Mouse (Mus musculus) limb, embryonic 10.5 days (tissue): ENCODE data around the gene Abcd2. TPM values are rescaled to one million over a fixed set of nuclear protein-coding genes. Genes with fewer than 3 reads are reported as not detected.

Experiments
- DNase-seq: peaks from one replicate; pipeline ENCODE4 v3.0.0-alpha.2; 2017; ENCODE audit warnings: low spot score
- H3K27ac ChIP-seq: fragments of 300-500 bp; sonication (generic); 2 replicates; pipeline ENCODE4 v1.5.1; 2016; ENCODE audit warnings: mild to moderate bottlenecking
- H3K27me3 ChIP-seq: fragments of 300-500 bp; sonication (generic); 2 replicates; pipeline ENCODE4 v1.6.1; 2016; ENCODE audit warnings: low read depth, mild to moderate bottlenecking; ENCODE audit not compliant: poor library complexity, severe bottlenecking
- H3K36me3 ChIP-seq: fragments of 300-500 bp; sonication (generic); 2 replicates; pipeline ENCODE4 v1.6.1; 2016; ENCODE audit warnings: mild to moderate bottlenecking, moderate library complexity
- H3K4me1 ChIP-seq: fragments of 300-500 bp; sonication (generic); 2 replicates; pipeline ENCODE4 v1.6.1; 2016
- H3K4me3 ChIP-seq: fragments of 300-500 bp; sonication (generic); 2 replicates; pipeline ENCODE4 v1.5.1; 2016; ENCODE audit warnings: mild to moderate bottlenecking, moderate library complexity
- H3K9me3 ChIP-seq: fragments of 300-500 bp; sonication (generic); replicated peaks from 2 replicates; pipeline ENCODE4 v1.6.1; 2016; ENCODE audit warnings: mild to moderate bottlenecking
- WGBS: fragments of 180-500 bp; shearing (Covaris S2); methylation state at CpG from one replicate; pipeline ENCODE4 v1.1.7; 2016; 5-methylcytosine and 5-hydroxymethylcytosine counted together
- polyA plus RNA-seq: library from polyadenylated mRNA; unstranded; fragments of >200 nt; fragmentation: Nextera tagmentation; extraction: Ambion mirVana; gene quantifications from 2 replicates; pipeline ENCODE4 v1.2.1, GENCODE M21; 2016

The Abcd2 gene
- 2.1 and 3.2 TPM in 2 replicates for polyA plus RNA-seq

GRCm38 (mm10) chr15:91191412-91192222 is at the start of gene Abcd2:
Gene Abcd2 (minus strand): TSS chr15:91191799.
- DNase-seq = peak; percentile 82
- Histone ChIP-seq H3K9me3 (no peaks in the 10 kb centered on the region), H3K27me3 (no peaks in the 10 kb centered on the region), H3K27ac (peak within 1 kb of the TSS; percentile 84), H3K4me1 (peaks cover 17% of the 10 kb centered on the region), H3K36me3 (no peaks in the 10 kb centered on the region), H3K4me3 (peak within 1 kb of the TSS; percentile 60)
- WGBS = under 1% methylated on average over 22 of the region's 22 CpGs

GRCm38 (mm10) chr15:91240683-91241335 is 49.2 kb upstream of the Abcd2 start:
- WGBS = 93% methylated on average over 3 of the region's 3 CpGs
- Histone ChIP-seq H3K9me3 (no peaks in the 10 kb centered on the region), H3K27ac (no peak overlapping the region), H3K36me3 (no peaks in the 10 kb centered on the region), H3K27me3 (no peaks in the 10 kb centered on the region), H3K4me1 (no peaks in the 10 kb centered on the region), H3K4me3 (no peak overlapping the region)
- no peak for DNase-seq

- DNase-seq = no peak
- Histone ChIP-seq H3K27ac (no peak overlapping the region), H3K4me1 (no peaks in the 10 kb centered on the region), H3K36me3 (no peaks in the 10 kb centered on the region), H3K9me3 (no peaks in the 10 kb centered on the region), H3K4me3 (no peak overlapping the region), H3K27me3 (no peaks in the 10 kb centered on the region)
- 92% methylated on average over 5 of the region's 5 CpGs for WGBS
Observed at GRCm38 (mm10) chr15:91237294-91237693, 45.7 kb upstream of the Abcd2 start.

- H3K36me3 ChIP-seq = no peaks in the 10 kb centered on the region
- no peak overlapping the region for H3K4me3 ChIP-seq
- H3K9me3 ChIP-seq = no peaks in the 10 kb centered on the region
- DNase-seq = no peak
- H3K27me3 ChIP-seq = no peaks in the 10 kb centered on the region
- 89% methylated on average over 5 of the region's 5 CpGs for WGBS
- H3K4me1 ChIP-seq = no peaks in the 10 kb centered on the region
- no peak overlapping the region for H3K27ac ChIP-seq
Observed at GRCm38 (mm10) chr15:91206518-91206917, 14.9 kb upstream of the Abcd2 start.

GRCm38 (mm10) chr15:91203521-91203920 is 11.9 kb upstream of the Abcd2 start:
- no peaks in the 10 kb centered on the region for H3K27me3 ChIP-seq
- no peaks in the 10 kb centered on the region for H3K4me1 ChIP-seq
- no peaks in the 10 kb centered on the region for H3K36me3 ChIP-seq
- H3K9me3 ChIP-seq = no peaks in the 10 kb centered on the region
- no peak overlapping the region for H3K4me3 ChIP-seq
- H3K27ac ChIP-seq = no peak overlapping the region
- DNase-seq = no peak
- 91% methylated on average over 3 of the region's 3 CpGs for WGBS

GRCm38 (mm10) chr15:91202486-91202885 is 10.9 kb upstream of the Abcd2 start:
- Histone ChIP-seq H3K36me3 (no peaks in the 10 kb centered on the region), H3K27me3 (no peaks in the 10 kb centered on the region), H3K4me1 (no peaks in the 10 kb centered on the region), H3K9me3 (no peaks in the 10 kb centered on the region), H3K4me3 (no peak overlapping the region), H3K27ac (no peak overlapping the region)
- no peak for DNase-seq
- WGBS = 96% methylated on average over 1 of the region's 1 CpGs

GRCm38 (mm10) chr15:91200833-91201232 is 9.2 kb upstream of the Abcd2 start:
- no peaks in the 10 kb centered on the region for H3K4me1 ChIP-seq
- H3K27me3 ChIP-seq = no peaks in the 10 kb centered on the region
- 92% methylated on average over 1 of the region's 1 CpGs for WGBS
- H3K36me3 ChIP-seq = no peaks in the 10 kb centered on the region
- no peak overlapping the region for H3K27ac ChIP-seq
- no peak overlapping the region for H3K4me3 ChIP-seq
- H3K9me3 ChIP-seq = no peaks in the 10 kb centered on the region
- no peak for DNase-seq

GRCm38 (mm10) chr15:91199256-91199905 is 7.8 kb upstream of the Abcd2 start, which contains the start of gene CN725425:
Gene CN725425 (plus strand): TSS chr15:91199494.
- 91% methylated on average over 30 of the region's 30 CpGs for WGBS
- no peaks in the 10 kb centered on the region for H3K4me1 ChIP-seq
- H3K27me3 ChIP-seq = no peaks in the 10 kb centered on the region
- no peak for DNase-seq
- no peaks in the 10 kb centered on the region for H3K36me3 ChIP-seq
- no peaks in the 10 kb centered on the region for H3K9me3 ChIP-seq
- no peak within 1 kb of the TSS for H3K27ac ChIP-seq
- no peak within 1 kb of the TSS for H3K4me3 ChIP-seq

GRCm38 (mm10) chr15:91192223-91192598 is 612 bp upstream of the Abcd2 start:
- no peaks in the 10 kb centered on the region for H3K27me3 ChIP-seq
- no peaks in the 10 kb centered on the region for H3K36me3 ChIP-seq
- no peaks in the 10 kb centered on the region for H3K9me3 ChIP-seq
- H3K4me3 ChIP-seq = peak overlapping the region; percentile 60
- H3K27ac ChIP-seq = peak overlapping the region; percentile 84
- H3K4me1 ChIP-seq = peaks cover 17% of the 10 kb centered on the region
- WGBS = 14% methylated on average over 7 of the region's 7 CpGs
- DNase-seq = no peak

GRCm38 (mm10) chr15:91190519-91191207 is 936 bp downstream of the Abcd2 start:
- H3K36me3 ChIP-seq = no peaks in the 10 kb centered on the region
- H3K4me3 ChIP-seq = peak overlapping the region; percentile 60
- no peaks in the 10 kb centered on the region for H3K9me3 ChIP-seq
- 47% methylated on average over 17 of the region's 17 CpGs for WGBS
- H3K4me1 ChIP-seq = peaks cover 17% of the 10 kb centered on the region
- no peaks in the 10 kb centered on the region for H3K27me3 ChIP-seq
- no peak overlapping the region for H3K27ac ChIP-seq
- peak; percentile 32 for DNase-seq

GRCm38 (mm10) chr15:91190026-91190425 is 1.6 kb downstream of the Abcd2 start:
- WGBS = 42% methylated on average over 4 of the region's 4 CpGs
- H3K27ac ChIP-seq = no peak overlapping the region

GRCm38 (mm10) chr15:91186358-91186757 is 5.2 kb downstream of the Abcd2 start:
- no peak for DNase-seq
- H3K36me3 ChIP-seq = no peaks in the 10 kb centered on the region
- 80% methylated on average over 6 of the region's 6 CpGs for WGBS

More at GRCm38 (mm10) chr15:91190026-91190425, 1.6 kb downstream of the Abcd2 start:
- no peak for DNase-seq
- no peaks in the 10 kb centered on the region for H3K27me3 ChIP-seq
- no peaks in the 10 kb centered on the region for H3K9me3 ChIP-seq
- peak overlapping the region; percentile 60 for H3K4me3 ChIP-seq
- no peaks in the 10 kb centered on the region for H3K36me3 ChIP-seq
- peaks cover 17% of the 10 kb centered on the region for H3K4me1 ChIP-seq

More at GRCm38 (mm10) chr15:91186358-91186757, 5.2 kb downstream of the Abcd2 start:
- peaks cover 16% of the 10 kb centered on the region for H3K4me1 ChIP-seq
- H3K4me3 ChIP-seq = no peak overlapping the region
- no peaks in the 10 kb centered on the region for H3K27me3 ChIP-seq
- no peak overlapping the region for H3K27ac ChIP-seq
- no peaks in the 10 kb centered on the region for H3K9me3 ChIP-seq
